Mouse (Mus musculus) G1E (cell line): Measurements from ENCODE around the gene Syt8.

Experiments used
- CTCF ChIP-seq: IDR thresholded peaks from 2 replicates; pipeline ENCODE4 v1.5.1; 2012; ENCODE audit warnings: low read depth, low read length, inconsistent platforms, mixed read lengths
- GATA1 ChIP-seq: IDR thresholded peaks from 2 replicates; pipeline ENCODE4 v1.6.1; 2012; ENCODE audit warnings: borderline replicate concordance, low read length, inconsistent platforms, mixed read lengths
- POLR2AphosphoS5 ChIP-seq: IDR thresholded peaks from 2 replicates; pipeline ENCODE4 v1.6.1; 2012; ENCODE audit warnings: low read depth, low read length, inconsistent platforms; ENCODE audit not compliant: insufficient replicate concordance

- TF ChIP-seq CTCF (no peak), GATA1 (no peak), POLR2AphosphoS5 (no peak)
Measured at GRCm38 (mm10) chr7:142475641-142476040, 41.0 kb downstream of the Syt8 start.
